Mouse (Mus musculus): ENCODE data around the gene Cep83.

The Cep83 gene

GRCm38 (mm10) chr10:94827890-94828733 lies 139.7 kb downstream of the Cep83 start:
- DNase-seq, result peak; percentile 52 to 65

GRCm38 (mm10) chr10:94828734-94829230 lies 140.3 kb downstream of the Cep83 start:
- peak in 1 of 2 experiments; percentile 6 for DNase-seq

- DNase-seq, result peak; percentile 74 to 79
Observed at GRCm38 (mm10) chr10:94829407-94829806, 141.0 kb downstream of the Cep83 start.

GRCm38 (mm10) chr10:94835874-94836273 lies 147.4 kb downstream of the Cep83 start:
- DNase-seq, result no peak
